Mouse (Mus musculus) cerebellum, adult 11 months (tissue): ENCODE measurements around the gene Ankrd33.
"Not testable (repeated sequence)": the region's sequence is repeated elsewhere in the genome, so short reads cannot be mapped to it uniquely, and the experiment has no call there.

Source experiments
- DNase-seq: peaks from one replicate; pipeline ENCODE4 v3.0.0; 2022

Gene Ankrd33

GRCm38 (mm10) chr15:101086956-101087355, 28.6 kb upstream of the Ankrd33 start:
- DNase-seq: no peak

GRCm38 (mm10) chr15:101088291-101088690, 27.3 kb upstream of the Ankrd33 start:
- DNase-seq: no peak

DNA sequence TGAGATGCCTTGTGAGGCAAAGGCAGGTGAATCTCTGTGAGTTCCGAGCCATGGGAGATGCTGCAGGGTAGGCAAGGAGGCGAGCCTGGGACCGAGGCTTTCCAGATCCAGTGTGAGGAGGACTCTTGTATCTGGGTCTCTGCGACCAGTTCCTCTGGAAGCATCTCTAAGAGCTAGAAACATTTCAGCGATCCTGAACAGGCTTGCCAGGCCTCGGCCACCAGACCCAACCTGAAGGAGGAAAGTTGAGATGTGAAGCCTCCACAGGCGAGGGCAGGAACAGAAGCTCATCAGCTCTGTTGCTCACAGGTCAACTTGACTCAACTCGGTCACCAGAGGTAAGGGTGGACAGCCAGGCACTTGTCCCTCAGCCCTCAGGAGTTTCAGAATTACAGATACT, 24.0 kb upstream of the Ankrd33 start:
- no peak for DNase-seq

DNA sequence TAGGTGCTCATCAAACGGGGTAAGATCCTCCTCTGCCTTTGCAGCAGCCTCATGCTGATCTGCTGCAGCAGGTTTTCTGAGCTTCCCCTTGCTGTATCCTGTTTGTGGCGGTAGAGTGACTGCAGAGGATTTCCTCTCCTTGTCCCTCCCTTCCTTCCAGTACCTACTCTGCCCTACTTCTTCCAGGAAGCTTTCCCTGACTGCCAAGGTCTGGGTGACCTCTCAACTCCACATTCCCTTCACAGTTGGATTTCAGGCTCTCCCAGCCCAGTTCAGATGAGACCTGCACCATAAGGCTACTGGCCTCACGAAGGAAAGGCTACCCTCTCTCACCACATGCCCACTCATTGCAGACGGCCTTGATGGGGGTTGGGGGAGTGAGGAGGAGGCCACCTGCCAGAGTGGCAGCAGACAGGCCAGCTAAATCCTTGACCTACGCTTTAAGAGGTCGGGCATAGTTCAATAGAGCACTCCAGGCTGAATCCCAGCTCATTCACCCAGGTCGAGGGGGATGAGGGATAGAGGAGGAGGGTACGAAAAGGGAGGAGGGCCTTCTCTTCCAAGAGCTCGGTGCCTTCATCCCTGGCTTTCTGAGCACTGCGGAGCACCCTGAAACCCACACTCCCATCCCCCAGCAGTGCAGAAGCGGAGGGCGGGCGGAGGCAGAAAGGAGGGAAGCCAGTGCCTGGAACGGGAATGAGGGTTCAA, 23.3 kb upstream of the Ankrd33 start:
- DNase-seq: no peak

DNA sequence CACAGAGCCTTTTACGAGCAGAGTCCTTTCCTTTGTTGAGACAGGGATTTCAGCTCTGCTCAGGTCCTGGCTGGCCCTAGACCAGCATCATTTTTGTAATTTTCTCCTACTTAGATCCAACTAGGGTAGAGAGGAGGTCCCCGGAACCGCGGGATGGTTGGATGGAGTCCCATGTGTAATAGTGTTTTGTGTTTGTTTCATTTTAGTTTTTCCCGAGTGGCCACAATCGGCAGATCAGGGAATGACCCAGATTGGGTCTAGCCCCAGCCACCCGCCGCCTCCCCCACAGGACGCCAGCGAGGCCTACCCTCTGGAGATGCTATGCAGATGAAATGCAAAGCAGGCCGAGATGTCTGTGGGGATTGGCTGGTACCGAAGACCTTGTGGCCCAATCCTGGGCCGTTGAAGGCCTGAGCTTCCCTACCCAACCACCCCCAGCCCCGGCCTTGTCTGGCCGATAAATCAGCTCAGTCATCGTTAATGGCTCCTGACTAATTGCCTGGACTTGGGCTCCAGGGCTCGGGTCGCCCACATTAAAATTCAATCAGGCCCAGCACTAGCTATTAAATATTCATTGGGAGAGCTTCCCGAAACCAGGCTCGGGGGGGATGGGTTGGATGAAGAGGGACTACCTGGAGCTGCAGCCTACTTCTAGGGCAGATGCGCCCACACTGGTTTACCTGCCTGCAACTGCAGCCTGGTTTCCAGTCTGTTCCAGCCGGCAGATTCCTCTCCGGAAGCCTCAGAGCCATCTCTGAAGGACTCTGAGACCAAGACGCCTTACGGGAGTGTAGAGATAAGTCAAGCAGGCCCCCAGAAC, 22.5 kb upstream of the Ankrd33 start:
- no peak for DNase-seq

DNA sequence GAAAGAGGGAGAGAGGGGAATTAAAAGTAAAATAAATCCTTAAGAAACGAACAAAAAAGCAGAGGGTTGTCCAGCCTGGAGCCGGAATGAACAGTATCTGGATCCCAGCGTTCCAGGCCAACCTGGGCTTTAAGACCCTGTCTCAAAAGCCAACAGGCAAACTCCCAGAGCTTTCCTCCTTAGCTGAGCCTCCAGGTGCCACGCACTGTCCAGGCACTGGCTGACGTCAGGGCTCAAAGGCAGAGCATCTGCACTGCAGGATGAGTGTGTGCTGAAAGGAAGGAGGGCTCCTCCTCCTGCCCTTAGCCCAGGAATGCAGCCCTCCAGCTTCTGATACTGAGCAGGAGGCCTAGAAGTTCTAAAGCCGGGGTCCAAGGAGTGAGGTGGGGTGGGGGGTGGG, 21.6 kb upstream of the Ankrd33 start:
- DNase-seq: no peak

- no peak for DNase-seq
Measured at GRCm38 (mm10) chr15:101094979-101095378, 20.6 kb upstream of the Ankrd33 start.

DNA sequence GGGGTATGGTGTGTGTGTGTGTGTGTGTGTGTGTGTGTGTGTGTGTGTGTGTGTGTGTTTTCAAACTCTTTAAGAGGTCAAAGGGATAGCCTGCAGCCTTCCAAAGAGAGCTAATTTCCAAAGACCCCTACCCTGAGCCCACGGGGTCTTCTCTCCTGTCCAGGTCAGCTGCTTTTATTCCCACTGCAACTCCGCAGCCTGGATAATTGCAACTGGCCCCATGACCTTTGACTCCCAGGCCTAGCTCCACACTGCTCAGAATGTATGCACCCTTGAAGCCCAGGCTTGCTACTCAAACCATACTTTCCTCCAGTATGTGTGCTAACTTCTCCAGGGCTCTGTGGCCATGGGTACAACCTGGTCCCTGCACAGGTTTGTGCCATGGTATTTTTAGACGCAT, 20.2 kb upstream of the Ankrd33 start:
- no peak for DNase-seq

GRCm38 (mm10) chr15:101097985-101098651, 17.4 kb upstream of the Ankrd33 start:
- no peak for DNase-seq

GRCm38 (mm10) chr15:101100996-101101395, 14.6 kb upstream of the Ankrd33 start:
- DNase-seq: no peak

- DNase-seq: no peak
Measured at GRCm38 (mm10) chr15:101103605-101104304, 11.8 kb upstream of the Ankrd33 start.

DNA sequence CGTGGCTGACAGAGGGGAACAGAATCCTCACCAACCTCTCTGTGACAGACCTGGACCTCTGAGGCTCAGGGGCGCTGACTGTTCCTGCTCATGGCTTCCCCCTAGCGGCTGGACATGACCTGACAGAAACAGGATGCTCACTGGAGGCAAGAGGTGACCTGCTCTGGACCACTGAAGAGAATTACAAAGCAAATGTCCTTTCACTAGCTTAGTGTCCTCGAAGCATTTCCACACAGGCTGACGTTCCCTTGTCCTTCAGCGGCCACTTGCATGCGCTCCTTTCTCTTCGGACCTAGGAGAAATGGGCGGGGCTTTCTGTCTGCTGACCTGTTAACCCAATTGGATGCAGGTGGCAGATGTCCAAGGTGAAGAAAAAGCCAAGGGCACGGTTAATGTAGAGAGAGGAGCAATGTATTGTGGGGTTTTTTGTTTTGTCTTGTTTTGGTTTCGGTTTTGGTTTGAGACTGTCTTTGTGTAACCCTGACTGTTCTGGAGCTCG, 10.0 kb upstream of the Ankrd33 start:
- peak; percentile 62 for DNase-seq

DNA sequence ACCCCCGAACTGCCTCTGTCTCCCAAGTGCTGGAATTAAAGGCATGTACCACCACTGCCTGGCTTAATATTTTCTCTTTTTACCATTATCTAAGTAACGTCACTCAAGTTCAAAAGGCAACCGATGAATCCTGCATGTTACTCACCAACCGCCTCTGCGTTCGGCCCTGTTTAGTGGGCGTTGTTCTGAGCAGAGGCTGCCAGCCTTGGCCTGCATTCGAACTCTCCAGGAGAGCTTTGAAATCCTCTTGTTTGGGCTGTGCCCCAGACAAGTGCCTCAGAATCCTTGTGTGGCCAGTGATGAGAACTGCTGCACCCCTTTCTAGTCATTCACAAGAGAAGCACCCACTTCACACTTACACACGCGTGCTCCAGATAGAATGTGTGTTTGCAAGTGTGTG, 9.5 kb upstream of the Ankrd33 start:
- no peak for DNase-seq

DNA sequence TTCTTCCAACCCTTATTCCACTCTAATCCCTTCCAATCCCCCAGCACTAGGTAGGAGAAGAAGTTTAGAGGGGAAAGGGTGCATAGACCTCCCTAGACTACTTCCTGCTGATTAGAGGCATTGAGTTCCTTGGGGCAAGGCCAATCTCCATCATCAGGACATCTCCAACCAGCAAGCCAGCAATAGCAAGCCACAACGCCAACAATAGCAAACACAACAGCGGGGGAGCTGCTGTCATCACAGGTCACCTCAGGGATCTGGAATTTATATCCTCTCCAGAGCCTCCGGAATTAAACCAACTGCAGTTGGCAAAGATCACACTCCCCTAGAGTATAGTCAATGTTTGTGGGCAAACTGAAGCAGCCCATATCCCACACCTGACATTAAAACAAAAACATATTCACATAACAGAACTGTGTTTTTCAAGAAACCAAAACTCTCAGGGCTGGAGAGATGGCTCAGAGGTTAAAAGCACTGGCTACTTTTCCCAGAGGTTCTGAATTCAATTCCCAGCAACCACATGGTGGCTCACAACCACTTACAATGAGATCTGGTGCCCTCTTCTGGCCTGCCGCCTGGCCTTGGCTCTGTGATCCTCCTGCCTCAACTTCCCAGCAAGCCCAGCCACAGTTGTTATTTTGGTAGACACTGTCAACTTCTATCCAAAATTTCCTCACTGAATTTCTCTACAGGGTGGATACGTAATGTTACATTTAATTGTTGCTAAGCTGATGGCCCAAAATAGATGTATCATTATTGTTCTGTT, 7.5 kb upstream of the Ankrd33 start:
- DNase-seq: no peak

DNA sequence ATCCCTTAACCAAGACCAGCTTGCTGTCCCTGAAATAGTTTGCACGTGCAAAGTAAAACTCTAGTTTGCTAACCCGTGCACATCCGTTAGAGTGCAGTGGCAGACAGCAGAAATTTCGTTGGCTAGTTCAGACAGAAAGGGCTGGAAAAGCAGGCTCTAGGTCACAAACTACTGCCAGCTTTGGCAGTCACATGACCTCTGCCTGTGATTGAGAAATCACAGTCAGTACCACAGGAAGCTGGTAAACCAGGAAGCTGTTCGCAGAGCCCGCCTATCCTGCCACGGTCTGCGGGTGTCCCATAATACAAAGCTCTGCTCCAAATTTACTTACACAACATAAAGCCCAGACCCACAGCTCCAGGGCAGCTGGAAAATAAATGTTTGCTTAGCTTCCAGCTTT, 2.4 kb upstream of the Ankrd33 start:
- no peak for DNase-seq

GRCm38 (mm10) chr15:101113778-101114177, 1.8 kb upstream of the Ankrd33 start:
- DNase-seq: not testable (repeated sequence)

DNA sequence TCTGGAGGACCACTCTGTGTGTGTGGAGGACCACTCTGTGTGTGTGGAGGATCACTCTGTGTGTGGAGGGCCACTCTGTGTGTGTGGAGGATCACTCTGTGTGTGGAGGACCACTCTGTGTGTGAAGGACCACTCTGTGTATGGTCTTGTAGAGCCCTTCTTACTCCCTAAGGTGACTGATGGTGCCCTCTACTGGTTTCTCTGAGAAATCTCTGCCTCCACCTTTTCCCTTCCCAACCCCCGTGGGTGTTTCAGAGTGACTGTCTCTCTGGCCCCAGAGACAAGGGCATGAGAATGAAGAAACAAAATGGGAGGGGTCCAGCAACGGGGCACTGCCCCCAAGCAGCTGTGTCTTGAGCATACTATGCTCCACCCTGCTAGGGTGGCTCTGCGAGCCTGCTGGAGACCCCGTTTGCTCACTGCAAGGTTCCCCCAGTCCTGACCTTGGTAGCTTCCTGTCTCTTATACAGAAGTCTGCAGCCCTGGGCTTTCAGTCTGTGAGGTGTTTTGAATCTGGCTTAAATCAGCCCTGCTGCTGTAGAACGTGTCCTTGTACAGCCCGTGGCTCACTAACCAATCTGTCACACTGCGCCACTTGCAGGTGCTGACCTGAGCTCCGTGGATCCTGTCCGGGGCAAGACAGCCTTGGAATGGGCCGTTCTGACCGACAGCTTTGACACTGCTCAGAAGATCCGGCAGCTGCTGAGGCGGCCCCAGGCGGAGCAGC, 3.0 kb downstream of the Ankrd33 start:
- no peak for DNase-seq

DNA sequence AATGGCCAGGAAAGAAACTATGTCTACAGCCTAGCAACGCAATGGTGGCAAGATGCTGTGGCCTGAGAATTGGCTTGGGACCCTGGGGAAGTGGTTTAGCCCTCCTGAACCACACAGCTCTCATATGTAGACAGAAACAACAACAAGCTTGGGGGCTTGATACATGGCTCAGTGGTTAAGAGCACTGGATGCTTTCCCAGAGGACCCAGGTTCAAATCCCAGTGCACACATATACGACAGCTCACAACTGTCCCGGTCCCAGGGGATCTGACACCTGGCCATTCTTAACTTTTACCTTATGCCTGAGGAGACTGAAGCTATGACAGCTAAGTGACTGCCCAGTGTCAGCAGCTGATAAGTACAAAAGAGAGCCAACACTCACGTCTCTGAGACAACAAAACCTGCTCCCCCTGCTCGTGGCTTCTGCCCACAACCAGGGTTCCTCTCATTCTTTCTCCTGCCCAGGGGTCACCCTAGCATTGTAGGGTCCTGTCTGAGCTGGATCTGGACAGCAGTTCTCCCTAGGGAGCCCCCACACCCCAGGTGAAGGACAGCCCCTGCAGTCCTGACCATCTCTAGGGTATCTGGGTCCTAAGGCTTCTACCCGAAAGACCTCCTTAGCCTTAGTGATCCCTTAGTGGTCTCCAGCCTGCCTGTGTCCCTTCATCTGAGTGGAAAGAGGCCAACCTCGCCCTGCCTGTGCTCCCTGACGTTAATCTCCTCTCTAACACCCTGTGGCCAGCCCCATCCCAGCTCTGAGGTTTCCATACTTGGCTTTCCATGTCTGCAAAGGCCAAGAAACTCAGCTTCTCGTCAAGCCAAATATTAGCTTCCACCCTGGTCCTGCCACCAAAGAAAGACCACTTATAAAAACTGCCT, 6.1 kb downstream of the Ankrd33 start:
- DNase-seq: no peak

- DNase-seq: no peak
Measured at GRCm38 (mm10) chr15:101122290-101122589, 6.7 kb downstream of the Ankrd33 start.

DNA sequence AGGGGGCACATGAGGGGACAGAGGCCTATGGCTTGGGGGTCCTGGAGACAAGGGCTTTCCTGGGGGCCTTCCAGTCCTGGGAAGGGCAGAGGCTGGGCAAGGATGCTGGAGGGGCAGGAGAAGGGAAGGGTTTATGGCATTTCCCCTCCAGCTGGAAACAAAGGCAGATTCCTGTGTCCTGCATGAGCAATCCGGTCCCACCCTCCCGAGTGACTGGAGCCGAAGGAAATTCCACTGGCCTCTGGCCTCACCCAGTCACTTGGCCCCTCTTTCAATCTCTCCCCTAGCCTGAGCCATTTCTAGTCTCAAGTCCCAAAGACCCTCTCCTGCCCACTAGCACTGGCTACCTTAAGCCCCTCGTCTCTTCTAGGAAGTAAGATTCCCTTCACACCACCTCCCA, 7.6 kb downstream of the Ankrd33 start:
- DNase-seq: no peak

DNA sequence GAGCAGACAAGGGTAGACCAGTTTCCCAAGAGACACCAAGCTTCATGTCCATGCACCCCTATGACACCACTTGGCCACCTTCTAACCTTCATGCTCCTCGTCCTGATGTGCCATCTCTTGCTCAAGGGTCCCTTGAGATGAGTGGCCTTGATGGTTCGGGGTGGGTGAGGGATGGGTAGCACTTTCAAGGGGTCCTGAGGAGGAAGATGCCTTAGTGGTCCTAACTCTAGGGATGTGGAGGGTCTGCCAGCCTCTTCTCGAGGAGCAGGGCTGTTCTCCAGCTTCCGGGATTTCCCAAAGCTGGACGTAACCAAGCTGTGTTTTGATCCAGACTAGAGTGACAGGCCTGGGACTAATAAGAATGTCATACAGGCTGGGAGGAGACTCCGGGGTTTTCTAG, 10.0 kb downstream of the Ankrd33 start:
- DNase-seq: no peak
